Mouse (Mus musculus) heart, postnatal 0 days (tissue): ENCODE measurements around the gene Lce3b.

Experiments used
- CTCF ChIP-seq: IDR thresholded peaks from 2 replicates; pipeline ENCODE4 v1.5.1; 2016; ENCODE audit warnings: antibody characterized with exemption, control low read depth, low read depth
- EP300 ChIP-seq: IDR thresholded peaks from 2 replicates; pipeline ENCODE4 v1.6.1; 2016; ENCODE audit warnings: antibody characterized with exemption, low read depth

- TF ChIP-seq CTCF (peak; percentile 50), EP300 (no peak)
Measured at GRCm38 (mm10) chr3:92902992-92903391, 29.8 kb upstream of the Lce3b start.
